Mouse (Mus musculus): Measurements from ENCODE around the gene Mogat2.

Mogat2 gene

GRCm38 (mm10) chr7:99169717-99170403 lies 68.6 kb downstream of the Mogat2 start:
- no peak for DNase-seq (ENCODE audit: extremely low read depth, low read depth, low spot score)

Data from fat pad, adult 2 months (tissue).